Mouse (Mus musculus) C2C12 (cell line): Measurements from ENCODE around the gene Thap3.

Source experiments
- CTCF ChIP-seq: IDR thresholded peaks from one replicate; pipeline ENCODE4 v1.5.1; 2011; ENCODE audit not compliant: control insufficient read depth, insufficient read depth, insufficient read length
- MAX ChIP-seq: IDR thresholded peaks from one replicate; pipeline ENCODE4 v1.6.1; 2011; ENCODE audit warnings: mild to moderate bottlenecking, control low read depth
- MYOD1 ChIP-seq: IDR thresholded peaks from one replicate; pipeline ENCODE4 v1.6.1; 2011; ENCODE audit warnings: low read depth; ENCODE audit not compliant: control insufficient read depth, insufficient read length

GRCm38 (mm10) chr4:152001335-152001734, 12.5 kb upstream of the Thap3 start:
- TF ChIP-seq MAX (no peak), CTCF (no peak), MYOD1 (no peak)
